Mouse (Mus musculus) liver, embryonic 13.5 days (tissue): ENCODE results near the gene Plekha1. TPM values are rescaled to one million over a fixed set of nuclear protein-coding genes. Genes with fewer than 3 reads are reported as not detected.

ENCODE experiments used
- ATAC-seq: fragments of 200-750 bp; cut with Nextera tagmentation; 2 replicates; pipeline ENCODE4 v1.8.0; 2017; ENCODE audit warnings: low read depth, mild to moderate bottlenecking, moderate number of reproducible peaks, moderate library complexity
- DNase-seq: peaks from one replicate; pipeline ENCODE4 v3.0.0; 2022
- H3K27ac ChIP-seq: fragments of 300-500 bp; sonication (generic); 2 replicates; pipeline ENCODE4 v1.5.1; 2015; ENCODE audit warnings: moderate library complexity, mild to moderate bottlenecking, inconsistent platforms
- H3K27me3 ChIP-seq: fragments of 300-500 bp; sonication (generic); 2 replicates; pipeline ENCODE4 v1.6.1; 2015; ENCODE audit warnings: mild to moderate bottlenecking, inconsistent platforms
- H3K36me3 ChIP-seq: fragments of 300-500 bp; sonication (generic); 2 replicates; pipeline ENCODE4 v1.6.1; 2015; ENCODE audit warnings: mild to moderate bottlenecking, inconsistent platforms
- H3K4me1 ChIP-seq: fragments of 300-500 bp; sonication (generic); replicated peaks from 2 replicates; pipeline ENCODE4 v1.6.1; 2015; ENCODE audit warnings: inconsistent platforms
- H3K4me2 ChIP-seq: fragments of 300-500 bp; sonication (generic); 2 replicates; pipeline ENCODE4 v1.6.1; 2015; ENCODE audit warnings: inconsistent platforms, mild to moderate bottlenecking, moderate library complexity
- H3K4me3 ChIP-seq: fragments of 300-500 bp; sonication (generic); replicated peaks from 2 replicates; pipeline ENCODE4 v1.5.1; 2015; ENCODE audit warnings: mild to moderate bottlenecking, inconsistent platforms
- H3K9ac ChIP-seq: fragments of 300-500 bp; sonication (generic); 2 replicates; pipeline ENCODE4 v1.6.1; 2015; ENCODE audit warnings: mild to moderate bottlenecking, inconsistent platforms
- H3K9me3 ChIP-seq: fragments of 300-500 bp; sonication (generic); replicated peaks from 2 replicates; pipeline ENCODE4 v1.6.1; 2016; ENCODE audit warnings: inconsistent platforms
- WGBS: fragments of 180-500 bp; shearing (Covaris S2); methylation state at CpG from one replicate; pipeline ENCODE4 v1.1.7; 2015; ENCODE audit not compliant: insufficient replicate concordance; 5-methylcytosine and 5-hydroxymethylcytosine counted together
- polyA plus RNA-seq: library from polyadenylated mRNA; unstranded; fragments of >200 nt; fragmentation: Nextera tagmentation; extraction: Ambion mirVana; gene quantifications from 2 replicates; pipeline ENCODE4 v1.2.1, GENCODE M21; 2015

Plekha1 gene
- polyA plus RNA-seq, 1 experiment from 2014 or later, result 9.3 TPM

- ATAC-seq, result no peak
- Histone ChIP-seq H3K9ac (no peak overlapping the region), H3K36me3 (no peaks in the 10 kb centered on the region), H3K27me3 (peaks cover 27% of the 10 kb centered on the region), H3K9me3 (no peaks in the 10 kb centered on the region), H3K27ac (no peak overlapping the region), H3K4me3 (no peak overlapping the region), H3K4me2 (no peak overlapping the region), H3K4me1 (peaks cover 2% of the 10 kb centered on the region; the same call in 1 of the 2 replicates)
- DNase-seq, result no peak
- WGBS, result 40% methylated on average over 3 of the region's 3 CpGs
These were observed 64.8 kb downstream of the Plekha1 start for GRCm38 (mm10) chr7:130930401-130930800.

GRCm38 (mm10) chr7:130932921-130933320 lies 67.4 kb downstream of the Plekha1 start:
- DNase-seq (no peak), ATAC-seq (no peak)
- Histone ChIP-seq H3K4me1 (peaks cover 6% of the 10 kb centered on the region; the same call in 1 of the 2 replicates), H3K27me3 (peaks cover 52% of the 10 kb centered on the region), H3K4me3 (no peak overlapping the region), H3K9me3 (no peaks in the 10 kb centered on the region), H3K4me2 (no peak overlapping the region), H3K9ac (no peak overlapping the region), H3K27ac (no peak overlapping the region), H3K36me3 (no peaks in the 10 kb centered on the region)
- 66% methylated on average over 9 of the region's 9 CpGs for WGBS

DNA sequence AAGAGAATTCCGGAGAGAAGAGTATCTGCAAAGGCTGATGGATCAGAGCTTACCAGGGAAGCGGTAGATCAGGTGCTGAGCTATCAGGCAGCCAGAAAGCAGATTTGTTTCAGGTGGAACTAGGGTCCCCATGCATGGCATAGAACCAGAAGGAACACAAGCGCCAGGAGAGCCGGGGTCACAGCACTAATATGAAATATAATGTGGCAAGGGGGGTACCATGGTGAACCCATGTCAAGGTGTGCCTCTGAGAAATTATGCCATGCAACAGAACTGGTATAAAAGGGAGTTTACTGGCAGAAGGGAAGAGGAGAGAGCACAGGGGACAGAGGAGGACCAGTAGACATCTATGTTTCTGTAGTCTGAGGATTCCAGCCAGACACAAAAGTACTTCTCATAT lies 69.1 kb downstream of the Plekha1 start:
- Histone ChIP-seq H3K4me1 (peaks cover 6% of the 10 kb centered on the region; the same call in 1 of the 2 replicates), H3K27me3 (peaks cover 70% of the 10 kb centered on the region), H3K4me2 (no peak overlapping the region), H3K36me3 (no peaks in the 10 kb centered on the region), H3K9me3 (no peaks in the 10 kb centered on the region), H3K4me3 (no peak overlapping the region), H3K27ac (no peak overlapping the region), H3K9ac (no peak overlapping the region)
- DNase-seq (no peak), ATAC-seq (no peak)
- 56% methylated on average over 4 of the region's 4 CpGs for WGBS

DNA sequence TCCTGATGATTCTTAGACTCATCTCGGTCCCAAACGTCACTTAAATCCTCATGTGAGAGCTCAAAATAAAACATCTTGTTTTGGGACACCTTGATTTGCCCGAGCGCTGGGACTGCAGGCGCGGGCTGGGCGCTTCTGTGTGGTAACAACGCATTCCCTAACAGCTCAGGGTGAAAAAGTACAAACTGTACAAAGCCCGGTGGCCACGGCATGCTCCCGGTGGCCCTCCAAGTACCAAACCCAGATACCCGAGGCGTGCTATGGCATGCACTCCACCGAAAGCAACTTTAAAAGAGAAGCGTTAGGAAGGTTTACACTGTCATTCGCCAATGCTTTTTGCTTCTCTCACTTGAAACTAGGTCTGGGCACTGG lies 69.9 kb downstream of the Plekha1 start:
- DNase-seq, result no peak
- Histone ChIP-seq H3K9me3 (no peaks in the 10 kb centered on the region), H3K4me1 (peaks cover 6% of the 10 kb centered on the region; the same call in 1 of the 2 replicates), H3K4me3 (peak overlapping the region; percentile 47), H3K4me2 (peak overlapping the region; percentile 57), H3K27ac (no peak overlapping the region), H3K27me3 (peaks cover 71% of the 10 kb centered on the region), H3K36me3 (no peaks in the 10 kb centered on the region), H3K9ac (no peak overlapping the region)
- no peak for ATAC-seq
- 10% methylated on average over 16 of the region's 16 CpGs for WGBS

DNA sequence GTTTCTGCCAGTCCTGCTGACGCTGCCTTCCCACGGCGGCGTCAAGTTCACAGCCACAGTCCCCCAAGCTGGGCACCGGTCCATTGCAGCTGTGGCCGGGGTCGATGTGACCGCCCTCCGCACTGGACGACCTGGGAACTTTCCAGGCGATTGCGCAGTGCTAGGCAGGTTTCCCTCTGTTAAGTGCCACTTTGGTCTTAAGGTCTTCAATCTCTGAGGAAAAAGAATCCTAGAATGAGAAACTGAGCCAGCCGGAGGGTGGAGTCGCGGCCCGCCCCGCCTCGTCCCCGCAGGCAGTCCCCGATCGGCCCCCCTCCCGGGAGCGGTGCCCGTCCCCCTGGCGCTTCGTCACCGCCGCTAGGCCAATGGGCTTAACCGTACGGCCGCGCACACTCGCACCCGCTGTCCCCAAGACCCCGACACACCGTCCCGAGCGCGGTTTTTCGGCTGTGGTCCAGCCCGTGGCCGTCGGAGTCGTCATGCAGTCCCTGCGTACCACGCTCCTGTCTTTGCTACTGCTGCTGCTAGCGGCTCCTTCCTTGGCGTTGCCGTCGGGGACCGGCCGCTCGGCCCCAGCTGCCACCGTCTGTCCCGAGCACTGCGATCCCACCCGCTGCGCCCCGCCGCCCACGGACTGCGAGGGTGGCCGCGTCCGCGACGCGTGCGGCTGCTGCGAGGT lies 70.4 kb downstream of the Plekha1 start, which contains the start of gene Htra1:
Gene Htra1, plus strand, starts transcription at position 319 of the 679 bp plus-strand sequence.
- no peaks in the 10 kb centered on the region for H3K36me3 ChIP-seq
- H3K27ac ChIP-seq, result no peak within 1 kb of the TSS
- H3K9me3 ChIP-seq, result no peaks in the 10 kb centered on the region
- H3K27me3 ChIP-seq, result peaks cover 73% of the 10 kb centered on the region
- peak within 1 kb of the TSS; percentile 57 for H3K4me2 ChIP-seq
- 2% methylated on average over 70 of the region's 70 CpGs for WGBS
- no peak for DNase-seq
- ATAC-seq, result no peak
- peak within 1 kb of the TSS; percentile 47 for H3K4me3 ChIP-seq
- peaks cover 6% of the 10 kb centered on the region; the same call in 1 of the 2 replicates for H3K4me1 ChIP-seq
- H3K9ac ChIP-seq, result no peak within 1 kb of the TSS

DNA sequence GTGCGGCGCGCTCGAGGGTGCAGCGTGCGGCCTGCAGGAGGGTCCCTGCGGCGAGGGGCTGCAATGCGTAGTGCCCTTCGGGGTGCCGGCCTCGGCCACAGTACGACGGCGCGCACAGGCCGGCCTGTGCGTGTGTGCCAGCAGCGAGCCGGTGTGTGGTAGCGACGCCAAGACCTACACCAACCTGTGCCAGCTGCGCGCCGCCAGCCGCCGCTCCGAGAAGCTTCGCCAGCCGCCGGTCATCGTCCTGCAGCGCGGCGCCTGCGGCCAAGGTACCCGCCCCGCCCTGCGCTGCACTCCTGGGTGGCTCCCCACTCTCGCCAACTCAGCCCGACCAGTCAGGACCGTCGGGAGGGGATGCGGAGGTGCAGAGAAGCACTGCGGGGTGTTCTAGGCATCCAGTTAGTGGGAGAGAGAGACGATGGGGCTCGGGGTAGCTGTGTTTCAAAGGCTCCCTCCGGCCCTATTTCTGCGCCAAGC lies 71.0 kb downstream of the Plekha1 start:
- no peak for ATAC-seq
- H3K4me3 ChIP-seq, result peak overlapping the region; percentile 47
- WGBS, result 2% methylated on average over 49 of the region's 49 CpGs
- H3K27ac ChIP-seq, result no peak overlapping the region
- no peaks in the 10 kb centered on the region for H3K36me3 ChIP-seq
- peak overlapping the region; percentile 57 for H3K4me2 ChIP-seq
- H3K9ac ChIP-seq, result no peak overlapping the region
- H3K27me3 ChIP-seq, result peaks cover 76% of the 10 kb centered on the region
- DNase-seq, result no peak
- H3K4me1 ChIP-seq, result peaks cover 6% of the 10 kb centered on the region; the same call in 1 of the 2 replicates
- no peaks in the 10 kb centered on the region for H3K9me3 ChIP-seq

- Histone ChIP-seq H3K4me1 (peaks cover 6% of the 10 kb centered on the region; the same call in 1 of the 2 replicates), H3K9ac (no peak overlapping the region), H3K4me2 (no peak overlapping the region), H3K9me3 (no peaks in the 10 kb centered on the region), H3K4me3 (no peak overlapping the region), H3K27ac (no peak overlapping the region), H3K36me3 (no peaks in the 10 kb centered on the region), H3K27me3 (peaks cover 76% of the 10 kb centered on the region)
- 20% methylated on average over 12 of the region's 12 CpGs for WGBS
- no peak for DNase-seq
- no peak for ATAC-seq
These were observed 71.8 kb downstream of the Plekha1 start for GRCm38 (mm10) chr7:130937266-130937841.

GRCm38 (mm10) chr7:130938005-130938404 lies 72.4 kb downstream of the Plekha1 start:
- 43% methylated on average over 4 of the region's 4 CpGs for WGBS
- no peak overlapping the region for H3K9ac ChIP-seq
- DNase-seq (no peak), ATAC-seq (no peak)
- H3K27me3 ChIP-seq, result peaks cover 73% of the 10 kb centered on the region
- no peak overlapping the region for H3K4me3 ChIP-seq
- H3K4me2 ChIP-seq, result no peak overlapping the region
- H3K27ac ChIP-seq, result no peak overlapping the region
- no peaks in the 10 kb centered on the region for H3K36me3 ChIP-seq
- H3K9me3 ChIP-seq, result no peaks in the 10 kb centered on the region
- H3K4me1 ChIP-seq, result peaks cover 6% of the 10 kb centered on the region; the same call in 1 of the 2 replicates

GRCm38 (mm10) chr7:130938896-130939295 lies 73.3 kb downstream of the Plekha1 start:
- Histone ChIP-seq H3K27me3 (peaks cover 64% of the 10 kb centered on the region), H3K4me3 (no peak overlapping the region)
- ATAC-seq, result no peak

DNA sequence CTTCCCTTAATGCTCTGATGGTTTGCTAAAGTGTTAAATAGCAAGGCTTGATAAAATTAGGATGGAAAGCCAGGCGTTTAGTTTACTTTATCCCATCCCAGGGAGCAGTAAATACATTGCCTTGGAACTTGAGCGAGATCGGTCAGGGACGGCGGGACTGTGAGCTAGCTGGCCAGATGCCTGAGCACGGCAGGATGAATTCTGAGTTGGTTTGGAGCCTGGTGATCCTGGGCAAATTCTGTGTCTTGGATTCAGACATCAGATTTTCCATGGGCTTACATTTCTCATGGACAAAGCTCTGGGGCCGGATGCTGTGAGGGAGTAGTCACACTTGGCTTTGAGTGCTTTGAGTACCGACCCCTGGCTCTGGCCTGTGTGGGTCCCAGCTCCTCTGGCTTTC lies 75.2 kb downstream of the Plekha1 start:
- no peaks in the 10 kb centered on the region for H3K9me3 ChIP-seq
- no peaks in the 10 kb centered on the region for H3K36me3 ChIP-seq
- WGBS, result 68% methylated on average over 8 of the region's 8 CpGs
- DNase-seq, result no peak
- ATAC-seq, result no peak
- peaks cover 46% of the 10 kb centered on the region for H3K27me3 ChIP-seq
- H3K27ac ChIP-seq, result no peak overlapping the region
- no peak overlapping the region for H3K9ac ChIP-seq
- no peak overlapping the region for H3K4me3 ChIP-seq
- H3K4me1 ChIP-seq, result peaks cover under 1% of the 10 kb centered on the region; the same call in 1 of the 2 replicates
- no peak overlapping the region for H3K4me2 ChIP-seq

More at GRCm38 (mm10) chr7:130938896-130939295, 73.3 kb downstream of the Plekha1 start:
- Histone ChIP-seq H3K9me3 (no peaks in the 10 kb centered on the region), H3K36me3 (no peaks in the 10 kb centered on the region), H3K4me2 (no peak overlapping the region), H3K9ac (no peak overlapping the region), H3K27ac (no peak overlapping the region), H3K4me1 (peaks cover 6% of the 10 kb centered on the region; the same call in 1 of the 2 replicates)
- WGBS, result 69% methylated on average over 8 of the region's 8 CpGs
- no peak for DNase-seq

DNA sequence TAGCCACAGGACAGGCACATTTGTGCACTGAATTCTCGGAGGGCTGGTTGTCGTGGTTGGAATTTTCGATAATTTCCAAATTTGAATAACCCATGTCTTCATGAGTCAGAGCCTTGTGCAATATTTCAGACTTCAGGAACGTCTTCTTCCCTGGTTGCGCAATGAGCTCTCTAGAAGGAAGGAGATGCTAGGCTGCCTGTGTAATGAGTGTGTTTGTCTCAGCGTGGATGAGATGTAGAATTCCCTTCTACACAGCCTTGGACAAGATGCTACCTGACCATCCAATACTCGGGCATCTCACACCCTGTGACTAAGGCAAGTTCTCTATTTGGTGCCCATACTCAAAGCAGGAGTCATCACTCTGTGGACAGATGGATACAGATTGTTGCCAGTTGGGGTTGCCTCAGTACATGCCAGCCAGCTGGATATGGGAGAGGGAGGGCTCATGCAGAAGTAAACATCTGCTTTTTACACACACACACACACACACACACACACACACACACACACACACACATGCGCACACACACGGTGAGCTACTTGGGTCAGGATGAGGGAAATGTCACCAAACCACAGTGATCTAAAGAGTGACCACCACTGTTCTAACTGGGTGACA lies 77.8 kb downstream of the Plekha1 start:
- no peak overlapping the region for H3K4me3 ChIP-seq
- H3K4me2 ChIP-seq, result no peak overlapping the region
- ATAC-seq (no peak), DNase-seq (no peak)
- no peak overlapping the region for H3K9ac ChIP-seq
- 65% methylated on average over 9 of the region's 9 CpGs for WGBS
- H3K36me3 ChIP-seq, result no peaks in the 10 kb centered on the region
- H3K4me1 ChIP-seq, result no peaks in the 10 kb centered on the region
- no peak overlapping the region for H3K27ac ChIP-seq
- H3K27me3 ChIP-seq, result peaks cover 19% of the 10 kb centered on the region
- H3K9me3 ChIP-seq, result no peaks in the 10 kb centered on the region
